Mouse (Mus musculus): ENCODE measurements around the gene Nudt5. TPM values are rescaled to one million over a fixed set of nuclear protein-coding genes. Genes with fewer than 3 reads are reported as not detected.
A peak's percentile ranks its signal among the peaks of the same experiment; 100 is the strongest.

Gene Nudt5
- polyA plus RNA-seq, 1 experiment from 2014 or later, result 52.2 TPM

- Histone ChIP-seq H3K4me3 (no peak overlapping the region), H3K9ac (no peak overlapping the region), H3K27ac (no peak overlapping the region), H3K4me1 (replicated peaks) (no peaks in the 10 kb centered on the region), H3K36me3 (peaks cover 79% of the 10 kb centered on the region), H3K9me3 (replicated peaks) (no peaks in the 10 kb centered on the region), H3K4me2 (no peak overlapping the region), H3K27me3 (no peaks in the 10 kb centered on the region)
- ATAC-seq (replicated peaks; ENCODE audit: insufficient number of reproducible peaks, insufficient read depth, low FRiP score, low read depth), result no peak
- WGBS, result 89% methylated on average over 3 of the region's 3 CpGs
Measured at GRCm38 (mm10) chr2:5877446-5877845, 32.6 kb downstream of the Nudt5 start.

GRCm38 (mm10) chr2:5888865-5889264, 44.0 kb downstream of the Nudt5 start:
- ATAC-seq (replicated peaks; ENCODE audit: insufficient number of reproducible peaks, insufficient read depth, low FRiP score, low read depth), result no peak
- H3K27ac ChIP-seq, result no peak overlapping the region
- H3K36me3 ChIP-seq, result peaks cover 28% of the 10 kb centered on the region
- H3K4me3 ChIP-seq, result no peak overlapping the region
- H3K27me3 ChIP-seq, result no peaks in the 10 kb centered on the region
- 57% methylated on average over 5 of the region's 5 CpGs for WGBS
- peaks cover 3% of the 10 kb centered on the region; the same call in 1 of the 2 replicates for H3K4me1 ChIP-seq (replicated peaks)
- no peak overlapping the region for H3K4me2 ChIP-seq
- H3K9me3 ChIP-seq (replicated peaks), result no peaks in the 10 kb centered on the region
- no peak overlapping the region for H3K9ac ChIP-seq

- H3K9ac ChIP-seq, result no peak overlapping the region
- H3K27ac ChIP-seq, result no peak overlapping the region
- peaks cover 6% of the 10 kb centered on the region for H3K4me1 ChIP-seq (replicated peaks)
- ATAC-seq (replicated peaks; ENCODE audit: insufficient number of reproducible peaks, insufficient read depth, low FRiP score, low read depth), result no peak
- H3K27me3 ChIP-seq, result no peaks in the 10 kb centered on the region
- no peak overlapping the region for H3K4me3 ChIP-seq
- no peak overlapping the region for H3K4me2 ChIP-seq
- WGBS, result 57% methylated on average over 2 of the region's 2 CpGs
- no peaks in the 10 kb centered on the region for H3K9me3 ChIP-seq (replicated peaks)
- peaks cover 26% of the 10 kb centered on the region for H3K36me3 ChIP-seq
Measured at GRCm38 (mm10) chr2:5889412-5889811, 44.6 kb downstream of the Nudt5 start.

- Histone ChIP-seq H3K27ac (no peak overlapping the region), H3K9me3 (replicated peaks) (no peaks in the 10 kb centered on the region), H3K36me3 (peaks cover 4% of the 10 kb centered on the region; the same call in 1 of the 2 replicates), H3K4me1 (replicated peaks) (peaks cover 11% of the 10 kb centered on the region), H3K9ac (peak overlapping the region; percentile 98; the same call in 1 of the 2 replicates), H3K4me2 (peak overlapping the region; percentile 81), H3K27me3 (no peaks in the 10 kb centered on the region), H3K4me3 (peak overlapping the region; percentile 99)
- ATAC-seq (replicated peaks; ENCODE audit: insufficient number of reproducible peaks, insufficient read depth, low FRiP score, low read depth), result no peak
- 48% methylated on average over 11 of the region's 11 CpGs for WGBS
Measured at GRCm38 (mm10) chr2:5894296-5894695, 49.5 kb downstream of the Nudt5 start.

GRCm38 (mm10) chr2:5894843-5895570, 50.2 kb downstream of the Nudt5 start, which contains the start of gene Sec61a2:
Gene Sec61a2 (minus strand): TSS chr2:5895432.
- Histone ChIP-seq H3K4me3 (peak within 1 kb of the TSS; percentile 99), H3K27ac (peak within 1 kb of the TSS; percentile 92), H3K4me1 (replicated peaks) (peaks cover 11% of the 10 kb centered on the region), H3K4me2 (peak within 1 kb of the TSS; percentile 81), H3K9ac (peak within 1 kb of the TSS; percentile 98), H3K27me3 (no peaks in the 10 kb centered on the region), H3K9me3 (replicated peaks) (no peaks in the 10 kb centered on the region), H3K36me3 (peaks cover 4% of the 10 kb centered on the region; the same call in 1 of the 2 replicates)
- under 1% methylated on average over 62 of the region's 62 CpGs for WGBS
- ATAC-seq (replicated peaks; ENCODE audit: insufficient number of reproducible peaks, insufficient read depth, low FRiP score, low read depth), result peak; percentile 99

GRCm38 (mm10) chr2:5900145-5900544, 55.3 kb downstream of the Nudt5 start:
- Histone ChIP-seq H3K36me3 (no peaks in the 10 kb centered on the region), H3K27me3 (no peaks in the 10 kb centered on the region), H3K27ac (no peak overlapping the region), H3K4me2 (no peak overlapping the region), H3K9ac (no peak overlapping the region), H3K4me1 (replicated peaks) (0 out of 2 replicates have a peak, but pooled peaks cover 3% of the 10 kb centered on the region), H3K4me3 (no peak overlapping the region), H3K9me3 (replicated peaks) (no peaks in the 10 kb centered on the region)
- 70% methylated on average over 5 of the region's 5 CpGs for WGBS
- ATAC-seq (replicated peaks; ENCODE audit: insufficient number of reproducible peaks, insufficient read depth, low FRiP score, low read depth), result no peak

GRCm38 (mm10) chr2:5906092-5906491, 61.3 kb downstream of the Nudt5 start:
- H3K36me3 ChIP-seq, result no peaks in the 10 kb centered on the region
- no peak overlapping the region for H3K27ac ChIP-seq
- no peaks in the 10 kb centered on the region for H3K9me3 ChIP-seq (replicated peaks)
- WGBS, result 25% methylated on average over 5 of the region's 5 CpGs
- no peaks in the 10 kb centered on the region for H3K4me1 ChIP-seq (replicated peaks)
- H3K9ac ChIP-seq, result no peak overlapping the region
- H3K4me3 ChIP-seq, result no peak overlapping the region
- no peaks in the 10 kb centered on the region for H3K27me3 ChIP-seq
- no peak for ATAC-seq (replicated peaks; ENCODE audit: insufficient number of reproducible peaks, insufficient read depth, low FRiP score, low read depth)
- H3K4me2 ChIP-seq, result no peak overlapping the region

- H3K4me2 ChIP-seq, result no peak overlapping the region
Measured at GRCm38 (mm10) chr2:5906625-5907024, 61.8 kb downstream of the Nudt5 start.

GRCm38 (mm10) chr2:5911282-5911965, 66.6 kb downstream of the Nudt5 start:
- Histone ChIP-seq H3K9me3 (replicated peaks) (no peaks in the 10 kb centered on the region), H3K4me3 (no peak overlapping the region), H3K9ac (no peak overlapping the region), H3K36me3 (no peaks in the 10 kb centered on the region), H3K4me2 (no peak overlapping the region), H3K27ac (no peak overlapping the region), H3K27me3 (no peaks in the 10 kb centered on the region), H3K4me1 (replicated peaks) (no peaks in the 10 kb centered on the region)
- 61% methylated on average over 16 of the region's 16 CpGs for WGBS
- ATAC-seq (replicated peaks; ENCODE audit: insufficient number of reproducible peaks, insufficient read depth, low FRiP score, low read depth), result no peak

More at GRCm38 (mm10) chr2:5906625-5907024, 61.8 kb downstream of the Nudt5 start:
- WGBS, result 58% methylated on average over 3 of the region's 3 CpGs
- ATAC-seq (replicated peaks; ENCODE audit: insufficient number of reproducible peaks, insufficient read depth, low FRiP score, low read depth), result no peak
- H3K27ac ChIP-seq, result no peak overlapping the region
- no peak overlapping the region for H3K9ac ChIP-seq
- H3K4me1 ChIP-seq (replicated peaks), result no peaks in the 10 kb centered on the region
- no peak overlapping the region for H3K4me3 ChIP-seq
- H3K9me3 ChIP-seq (replicated peaks), result no peaks in the 10 kb centered on the region
- H3K27me3 ChIP-seq, result no peaks in the 10 kb centered on the region
- no peaks in the 10 kb centered on the region for H3K36me3 ChIP-seq
